Mouse (Mus musculus) cerebral cortex, adult 2 months (tissue): ENCODE data around the gene Vmn2r56.

Source experiments
- WGBS: fragments of 180-500 bp; shearing (Covaris S2); methylation state at CpG from one replicate; pipeline ENCODE4 v1.1.7; 2018; 5-methylcytosine and 5-hydroxymethylcytosine counted together

The Vmn2r56 gene

DNA sequence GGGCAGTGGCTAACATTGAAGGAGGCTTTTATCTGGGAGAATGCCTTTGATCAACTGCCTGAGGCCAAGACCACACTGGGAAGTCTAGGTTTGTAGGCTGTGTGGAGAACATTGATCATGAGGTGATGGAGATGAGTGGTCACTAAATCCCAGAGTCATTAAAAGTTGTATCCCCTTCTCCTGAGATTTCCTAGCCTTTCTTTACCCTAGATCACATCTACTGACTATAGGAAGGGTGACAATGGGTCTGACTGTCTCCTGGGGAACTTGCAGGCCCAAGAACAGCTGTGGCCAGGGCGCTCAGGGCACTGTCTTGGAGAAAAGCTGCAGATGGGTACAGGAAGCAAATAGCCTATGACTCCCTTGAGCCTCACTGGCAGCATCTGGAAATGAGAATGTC, at the start of gene Vmn2r56:
Gene Vmn2r56 (minus strand): TSS at position 101 of the 400 bp plus-strand sequence.
- WGBS: 48% methylated on average over 1 of the region's 1 CpGs

DNA sequence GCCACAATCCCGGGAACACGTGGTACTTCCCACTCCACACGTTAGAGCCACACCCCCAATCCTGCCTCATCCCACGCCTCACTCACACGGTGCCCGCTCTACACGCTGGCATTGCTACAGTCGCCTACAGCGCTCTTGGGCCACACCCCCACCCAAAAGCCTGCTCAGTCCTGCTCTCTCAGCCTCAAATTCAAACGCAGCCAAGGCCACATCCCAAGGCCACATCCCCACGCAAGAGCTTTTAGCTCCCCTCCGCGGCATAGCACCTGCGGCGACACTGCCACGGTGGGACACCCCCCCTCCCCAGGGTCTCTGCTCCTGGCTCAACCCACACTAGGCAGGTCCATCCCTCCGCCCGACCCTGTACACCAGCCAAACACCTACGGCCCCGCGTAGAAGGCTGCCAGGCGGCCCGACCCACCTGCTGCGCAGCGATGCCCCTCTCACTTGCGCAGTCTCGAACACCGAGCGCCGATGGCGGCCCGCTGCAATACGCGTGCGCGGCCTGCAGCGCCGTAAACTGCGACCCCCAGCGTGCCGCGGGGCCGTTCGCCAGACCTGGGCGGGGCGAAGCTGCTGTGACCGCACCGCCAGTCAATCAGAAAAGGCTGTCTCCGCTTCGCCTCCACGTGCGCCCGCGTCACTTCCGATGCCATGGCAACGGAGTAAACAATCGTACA, 45.5 kb upstream of the Vmn2r56 start:
- under 1% methylated on average over 57 of the region's 57 CpGs for WGBS

DNA sequence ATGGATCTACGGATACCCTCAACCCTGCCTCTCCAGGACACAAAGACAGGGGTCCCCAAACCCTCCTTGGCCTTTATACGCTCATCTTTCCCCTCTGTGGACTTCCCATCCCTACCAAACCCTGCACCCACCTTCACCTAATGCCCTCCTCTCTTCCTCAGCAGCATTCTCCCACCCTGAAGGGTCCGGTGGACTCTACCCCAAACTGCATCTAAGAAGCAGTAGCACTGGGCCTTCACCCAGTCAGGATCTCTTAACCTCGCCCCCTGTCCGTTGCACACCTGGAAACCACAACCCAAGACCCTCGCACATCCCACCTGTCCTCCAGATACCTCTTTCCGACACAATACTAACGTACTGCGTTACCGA, 45.0 kb upstream of the Vmn2r56 start:
- WGBS: 18% methylated on average over 10 of the region's 10 CpGs

DNA sequence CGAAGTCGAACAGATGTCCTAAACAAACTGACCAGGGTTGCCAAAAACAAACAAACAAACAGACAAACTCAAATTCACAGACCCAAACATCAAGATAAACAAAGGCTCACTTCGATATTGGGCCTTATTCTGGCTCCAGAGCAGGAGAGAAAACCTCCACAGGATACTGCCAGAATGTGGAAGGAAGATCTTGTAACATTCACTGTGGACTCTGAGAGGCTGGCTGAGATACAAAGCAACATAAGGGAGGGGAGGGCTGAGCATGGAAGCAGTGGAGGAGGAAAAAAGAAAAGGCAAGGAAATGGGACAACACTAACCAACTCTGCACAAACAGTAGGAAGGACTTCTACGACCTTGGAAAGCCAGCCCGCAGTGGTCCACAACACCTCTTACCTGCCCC, 44.3 kb upstream of the Vmn2r56 start:
- WGBS: 48% methylated on average over 5 of the region's 5 CpGs

DNA sequence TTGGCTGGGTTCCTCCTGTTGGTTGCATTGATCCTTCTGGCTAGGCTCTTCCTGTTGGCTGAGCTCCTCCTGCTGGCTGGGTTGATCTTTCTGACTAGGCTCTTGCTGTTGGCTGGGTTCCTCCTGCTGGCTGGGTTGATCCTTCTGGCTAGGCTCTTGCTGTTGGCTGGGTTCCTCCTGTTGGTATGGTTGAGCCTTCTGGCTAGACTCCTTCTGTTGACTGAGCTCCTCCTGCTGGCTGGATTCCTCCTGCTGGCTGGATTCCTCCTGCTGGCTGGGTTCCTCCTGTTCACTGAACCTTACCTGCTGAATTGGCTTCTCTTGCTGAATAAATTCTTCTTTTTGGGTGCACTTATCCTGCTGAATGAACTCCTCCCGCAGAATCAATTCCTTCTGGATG, 39.8 kb upstream of the Vmn2r56 start:
- WGBS: 54% methylated on average over 1 of the region's 1 CpGs

DNA sequence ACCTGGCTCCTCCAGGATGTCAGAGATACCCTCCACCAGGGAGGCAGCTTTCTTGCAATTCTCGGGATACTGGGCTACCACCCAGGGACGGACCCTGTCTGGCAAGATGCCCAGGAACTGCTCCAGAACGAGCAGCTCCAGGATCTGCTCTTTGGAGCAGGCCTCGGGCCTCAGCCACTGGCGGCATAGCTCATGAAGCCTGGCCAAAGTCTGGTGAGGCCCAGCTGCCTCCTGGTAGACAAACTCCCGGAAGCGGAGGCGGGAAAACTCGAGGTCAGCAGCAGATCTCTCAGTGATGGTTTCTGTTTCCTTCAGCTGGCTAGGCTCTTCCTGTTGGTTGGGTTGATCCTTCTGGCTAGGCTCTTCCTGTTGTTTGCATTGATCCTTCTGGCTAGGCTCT, 39.3 kb upstream of the Vmn2r56 start:
- WGBS: 63% methylated on average over 9 of the region's 9 CpGs

DNA sequence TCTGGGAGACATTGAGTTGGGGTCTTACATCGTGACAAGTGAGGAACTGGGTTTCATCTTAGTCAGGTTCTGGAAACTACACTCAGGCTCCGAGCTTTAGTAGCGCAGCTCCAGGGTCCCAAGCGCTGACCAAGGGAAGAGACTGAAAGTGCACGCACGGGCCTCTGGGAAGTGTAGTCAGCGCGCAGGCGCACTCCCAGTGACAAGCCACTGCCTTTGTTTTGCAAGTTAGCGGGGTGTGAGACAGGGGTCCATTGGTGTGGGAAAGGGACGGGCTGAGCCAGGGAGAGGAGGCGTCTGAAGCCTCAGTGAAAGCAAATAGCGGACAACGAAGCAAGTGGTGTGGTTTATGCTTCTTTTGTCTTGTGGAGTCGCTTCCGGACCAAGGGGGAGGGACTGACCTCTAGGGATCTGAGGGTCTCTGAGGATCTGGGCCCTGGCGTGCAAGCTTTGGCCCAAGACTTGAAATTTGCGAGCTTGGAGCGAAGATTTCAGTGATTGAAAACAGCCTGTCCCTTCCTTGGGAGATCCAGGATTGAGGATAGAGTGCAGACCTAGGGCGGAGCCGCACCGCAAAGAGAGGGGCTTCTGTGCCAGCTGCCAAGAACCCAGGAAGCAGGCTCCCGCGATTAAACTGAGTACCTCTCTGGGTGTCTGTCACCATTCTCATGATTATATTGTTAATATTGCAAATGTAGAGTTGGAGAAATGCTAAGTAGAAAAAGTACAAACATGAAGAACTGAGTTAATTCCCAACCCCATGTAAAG, 14.8 kb upstream of the Vmn2r56 start:
- WGBS: 79% methylated on average over 24 of the region's 24 CpGs

DNA sequence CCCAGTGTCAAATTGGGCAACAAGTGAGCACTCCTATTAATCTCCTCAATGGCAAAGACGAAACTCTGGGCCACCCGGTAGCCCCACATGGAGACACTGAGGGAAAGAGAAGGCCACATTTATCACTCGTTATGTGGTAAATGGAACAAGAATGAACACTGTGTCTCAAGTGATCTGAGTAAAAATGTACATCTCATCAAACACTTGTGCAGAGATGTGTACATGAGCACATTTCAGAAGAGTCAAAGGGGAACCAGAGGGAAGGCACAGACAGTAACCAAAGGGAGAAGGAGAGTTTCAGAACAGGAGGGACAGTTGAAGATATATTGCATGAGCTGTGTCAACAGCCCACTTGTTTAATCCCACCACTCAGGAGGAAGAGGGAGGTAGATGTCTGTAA, 49.9 kb downstream of the Vmn2r56 start, which contains the start of gene Vmn2r55:
Gene Vmn2r55 (minus strand): TSS at position 101 of the 400 bp plus-strand sequence.
- WGBS: 88% methylated on average over 3 of the region's 3 CpGs

DNA sequence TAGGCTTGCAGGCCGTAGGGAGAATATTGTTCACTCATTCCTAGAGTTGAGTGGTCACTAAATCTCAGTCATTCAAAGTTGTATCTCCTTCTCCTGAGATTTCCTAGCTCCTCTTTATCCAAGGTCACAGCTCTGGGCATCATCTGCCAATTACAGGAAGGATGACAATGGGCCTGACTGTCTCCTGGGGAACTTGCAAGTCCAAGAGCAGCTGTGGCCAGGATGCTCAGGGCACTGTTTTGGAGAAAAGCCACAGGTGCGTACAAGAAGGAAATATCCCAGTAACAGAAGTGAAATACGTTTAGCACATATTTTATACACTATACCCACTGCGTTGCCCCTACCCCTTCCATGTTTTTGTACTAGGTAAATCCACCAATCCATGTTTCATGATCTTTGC, 94.6 kb downstream of the Vmn2r56 start, which contains the start of gene Vmn2r54:
Gene Vmn2r54 (minus strand): TSS at position 101 of the 400 bp plus-strand sequence.
- 77% methylated on average over 3 of the region's 4 CpGs for WGBS
